Mouse (Mus musculus) gastrocnemius, postnatal 4 days (tissue): ENCODE data around the gene Scamp5. TPM values are rescaled to one million over a fixed set of nuclear protein-coding genes. Genes with fewer than 3 reads are reported as not detected.

ENCODE experiments used
- DNase-seq, 2 experiments: peaks; one replicate each; pipeline ENCODE4 v3.0.0; 2021 to 2022; ENCODE audit warnings: low spot score in 2 of 2, mixed read lengths in 2 of 2
- long read RNA-seq, 2 experiments: library from polyadenylated mRNA; stranded (forward); transcript quantifications; one replicate each; pipeline ENCODE4 v2.0.0; 2021
- total RNA-seq, 2 experiments: library from RNA; stranded (reverse); gene quantifications; 2 replicates each; pipeline ENCODE4 v1.2.3; 2021

The Scamp5 gene
- 10 to 100 TPM; 13.3 to 14.5 TPM for total RNA-seq
- long read RNA-seq, experiment 1, partial matches to known transcripts = 0 of 27 reads
- long read RNA-seq, experiment 1, other reads (novel, unspliced or antisense) = 22 of 27 reads
- long read RNA-seq, experiment 2, partial matches to known transcripts = 0 of 21 reads
- long read RNA-seq, experiment 2, other reads (novel, unspliced or antisense) = 17 of 21 reads

DNA sequence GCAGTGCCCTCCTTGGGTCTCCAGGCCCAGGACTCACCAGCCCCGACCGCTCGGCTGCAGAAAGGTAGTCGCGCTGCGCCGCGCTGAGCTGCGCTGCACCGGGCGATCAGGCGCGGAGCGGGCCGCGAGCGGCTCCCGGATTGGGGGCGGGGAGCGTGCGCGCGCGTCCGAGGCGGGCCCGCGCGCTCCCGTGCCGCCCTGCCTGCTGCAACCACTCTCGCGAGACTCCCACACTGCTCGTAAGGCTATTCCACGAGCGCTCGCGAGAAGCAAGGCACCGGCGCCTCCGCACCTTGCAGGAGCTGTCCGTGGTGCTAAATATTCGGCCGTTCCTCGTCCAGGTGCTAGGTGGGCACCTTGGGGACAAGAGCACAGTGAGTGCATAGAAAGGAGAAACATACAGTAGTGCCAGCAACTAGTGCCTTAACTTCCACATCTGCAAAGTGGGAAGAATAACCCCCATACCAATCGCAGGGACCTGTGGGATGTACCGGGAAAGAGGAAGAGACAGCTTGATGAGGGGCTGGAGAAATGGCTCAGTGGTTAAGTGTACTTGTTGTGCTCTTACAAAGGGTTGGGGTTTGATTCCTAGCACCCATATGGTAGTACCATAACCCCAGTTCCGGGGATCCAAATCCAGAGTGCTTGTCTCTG, at the start of gene Scamp5:
Gene Scamp5 (minus strand): TSS at position 165 of the 654 bp plus-strand sequence.
- peak; percentile 74 to 87 for DNase-seq

DNA sequence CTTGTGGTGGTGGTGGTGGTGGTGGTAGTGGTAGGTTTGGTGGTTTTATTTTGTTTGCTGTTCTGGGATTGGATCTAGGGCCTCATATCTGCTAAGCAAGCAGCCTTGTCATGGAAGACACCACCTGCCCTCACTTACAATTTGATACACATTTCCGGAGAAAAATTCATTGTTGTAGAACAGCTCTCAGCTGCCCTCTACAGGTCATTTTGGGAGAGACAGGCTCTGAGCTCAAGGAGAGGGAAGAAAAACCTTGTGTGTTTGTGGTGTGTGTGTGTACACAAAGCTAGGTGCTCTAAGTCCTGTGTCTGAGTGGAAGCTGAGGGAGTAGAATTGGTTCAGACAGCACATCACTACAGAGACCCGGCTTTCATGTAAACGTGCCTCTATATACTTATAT, 49.3 kb upstream of the Scamp5 start:
- peak in 1 of 2 experiments; percentile 51 for DNase-seq

DNA sequence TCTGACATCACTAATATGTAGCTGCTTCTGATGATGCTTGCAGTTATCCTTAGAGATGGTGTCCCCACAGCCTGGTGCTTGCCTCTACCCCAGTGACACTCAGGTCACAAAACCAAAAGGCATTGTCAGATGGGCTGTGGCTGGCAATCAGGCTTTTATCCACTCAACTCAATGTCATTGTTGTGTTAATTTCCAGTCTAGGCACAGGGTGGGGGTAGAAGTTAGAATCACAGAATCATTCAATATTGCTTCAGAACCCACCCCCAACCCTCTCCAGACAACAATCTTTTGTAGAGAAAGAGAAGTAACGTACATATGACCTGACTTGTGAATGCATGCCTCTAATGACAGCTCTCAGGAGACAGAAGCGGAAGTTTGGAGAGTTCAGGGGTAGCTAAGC, 42.7 kb upstream of the Scamp5 start:
- DNase-seq = no peak

DNA sequence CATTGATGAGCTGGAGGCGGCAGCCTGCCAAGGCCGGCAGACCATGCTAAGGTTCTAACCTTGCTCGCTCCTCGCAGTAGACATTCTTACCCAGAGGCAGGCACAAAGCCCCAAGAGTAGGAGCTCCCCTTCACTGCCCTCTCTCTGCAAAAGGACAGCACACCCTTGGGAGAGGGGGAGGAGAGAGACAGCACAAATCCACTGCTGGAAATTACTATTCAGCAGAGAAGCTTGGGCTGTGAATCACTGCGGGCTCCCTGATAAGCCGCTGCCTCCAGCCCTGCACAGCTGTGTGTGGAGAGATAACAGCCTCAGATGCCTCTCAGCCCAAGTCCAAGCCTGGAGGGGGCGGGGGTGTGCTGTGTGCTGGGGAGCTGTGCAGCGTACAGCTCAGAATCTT, 37.8 kb upstream of the Scamp5 start:
- DNase-seq = peak in 1 of 2 experiments; percentile 30

DNA sequence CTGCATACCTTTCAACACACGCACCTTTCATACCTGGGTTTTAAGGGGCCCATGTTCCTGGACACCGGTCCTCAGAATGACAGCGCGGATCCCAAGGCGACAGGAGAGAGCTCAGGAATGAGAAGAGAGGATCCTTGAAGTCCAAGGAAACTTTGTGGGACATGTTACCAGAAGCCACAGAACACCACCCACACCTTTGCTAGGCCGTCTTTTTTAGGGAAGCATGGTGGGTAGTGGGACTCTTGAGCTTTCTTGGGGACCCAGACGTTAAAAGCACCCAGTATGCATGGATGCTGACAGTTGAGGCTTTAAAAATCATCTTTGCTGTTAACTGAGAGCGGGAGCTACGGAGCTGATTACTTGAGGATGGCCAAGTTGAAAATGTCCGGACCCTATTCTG, 37.0 kb upstream of the Scamp5 start:
- no peak for DNase-seq

DNA sequence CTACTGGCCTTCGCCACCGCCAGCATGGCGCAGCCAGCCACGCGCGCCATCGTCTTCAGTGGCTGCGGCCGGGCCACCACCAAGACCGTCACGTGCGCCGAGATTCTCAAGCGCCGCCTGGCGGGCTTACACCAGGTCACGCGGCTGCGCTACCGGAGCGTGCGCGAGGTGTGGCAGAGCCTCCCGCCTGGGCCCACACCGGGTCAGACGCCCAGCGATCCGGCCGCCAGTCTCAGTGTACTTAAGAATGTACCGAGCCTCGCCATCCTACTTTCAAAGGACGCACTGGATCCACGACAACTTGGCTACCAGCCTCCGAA, 36.5 kb upstream of the Scamp5 start:
- peak; percentile 27 to 38 for DNase-seq

DNA sequence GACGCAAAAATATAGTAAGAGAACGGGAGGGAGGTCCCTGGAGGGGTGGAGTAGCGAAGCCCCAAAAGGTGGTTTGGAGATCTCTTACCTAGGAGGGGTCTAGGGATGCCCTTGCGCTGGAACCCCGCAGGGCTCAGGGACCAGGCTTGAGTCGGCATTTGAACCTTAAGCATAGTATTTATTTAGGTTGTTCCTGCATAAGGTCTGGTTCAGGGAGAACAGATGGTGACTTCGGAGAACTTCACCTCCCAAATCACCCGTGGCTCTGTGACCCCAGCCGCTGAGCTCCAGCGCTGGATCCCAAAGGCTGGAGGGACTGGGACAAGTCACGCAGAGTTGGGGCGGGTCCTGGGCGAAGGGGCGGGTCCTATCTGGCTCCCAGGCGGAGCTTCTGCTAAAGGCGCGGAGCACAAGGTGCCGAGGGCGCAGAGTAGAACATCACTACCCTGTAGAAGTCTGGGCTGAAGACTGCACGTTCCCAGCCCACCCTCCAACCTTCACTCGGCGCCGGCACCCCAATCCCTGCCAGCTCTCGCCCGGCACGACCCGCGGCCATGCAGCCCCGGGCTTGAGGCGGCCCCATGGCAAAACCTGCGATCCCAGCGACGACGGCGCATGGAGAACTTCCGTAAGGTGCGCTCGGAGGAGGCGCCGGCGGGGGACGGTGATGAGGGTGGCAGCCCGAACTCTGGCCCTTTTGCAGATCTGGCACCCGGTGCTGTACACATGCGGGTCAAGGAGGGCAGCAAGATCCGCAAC, 35.9 kb upstream of the Scamp5 start, which contains the start of gene Rpp25:
Gene Rpp25 (plus strand): TSS at position 405 of the 759 bp plus-strand sequence.
- peak in 1 of 2 experiments; percentile 34 for DNase-seq

DNA sequence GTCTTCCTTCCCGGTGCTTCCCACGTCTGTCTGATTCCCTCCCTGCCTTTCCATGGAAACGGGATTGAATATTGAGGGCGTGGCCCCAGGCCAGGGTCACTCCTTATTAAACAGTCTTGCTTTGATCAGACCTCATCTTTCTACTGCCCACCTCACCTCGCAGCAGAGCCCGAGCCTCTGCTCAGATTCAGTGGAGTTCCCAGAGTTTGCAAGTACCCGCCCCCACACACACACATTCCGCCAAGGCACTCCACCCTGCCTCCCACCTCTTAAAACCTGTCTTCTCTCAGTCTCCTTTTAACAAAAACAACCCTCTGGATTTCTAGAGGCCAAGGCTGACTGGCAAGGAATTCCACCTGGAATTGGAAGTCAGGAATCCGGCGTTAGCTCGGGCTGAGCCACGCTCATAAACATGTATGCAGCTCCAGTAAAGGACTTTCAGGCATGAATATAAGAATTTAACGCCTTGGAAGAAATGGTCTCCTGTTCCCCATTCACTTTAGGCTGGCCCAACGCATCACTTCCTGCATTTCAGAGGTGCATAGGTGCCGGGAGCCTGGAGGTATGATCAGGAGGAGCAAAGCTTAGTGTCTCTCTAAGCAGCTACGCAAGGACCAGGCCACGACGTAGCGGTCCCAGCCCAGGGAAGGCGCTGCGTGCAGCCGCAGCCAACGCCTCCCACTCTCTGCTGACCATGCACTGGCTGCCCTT, 35.2 kb upstream of the Scamp5 start:
- DNase-seq = peak in 1 of 2 experiments; percentile 17

DNA sequence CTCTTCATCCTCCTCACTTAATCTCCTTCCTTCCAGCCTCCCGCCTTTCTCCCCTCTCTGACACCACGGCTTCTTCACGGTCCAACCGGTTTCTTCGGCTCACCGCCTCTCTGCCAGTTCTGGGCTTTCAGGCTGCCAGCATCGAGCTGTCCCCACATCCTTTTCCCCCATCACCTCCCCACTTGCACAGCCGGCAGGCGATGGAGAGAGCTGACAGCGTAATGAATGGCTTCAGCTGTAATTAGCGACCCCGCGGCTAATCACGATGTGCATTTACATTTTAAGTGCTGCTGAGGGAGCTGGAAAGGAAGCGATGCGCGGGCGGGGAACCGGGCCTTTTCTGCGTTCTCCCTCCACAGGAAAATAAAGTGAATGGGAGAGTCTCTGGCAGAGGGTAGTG, 34.0 kb upstream of the Scamp5 start:
- no peak for DNase-seq

DNA sequence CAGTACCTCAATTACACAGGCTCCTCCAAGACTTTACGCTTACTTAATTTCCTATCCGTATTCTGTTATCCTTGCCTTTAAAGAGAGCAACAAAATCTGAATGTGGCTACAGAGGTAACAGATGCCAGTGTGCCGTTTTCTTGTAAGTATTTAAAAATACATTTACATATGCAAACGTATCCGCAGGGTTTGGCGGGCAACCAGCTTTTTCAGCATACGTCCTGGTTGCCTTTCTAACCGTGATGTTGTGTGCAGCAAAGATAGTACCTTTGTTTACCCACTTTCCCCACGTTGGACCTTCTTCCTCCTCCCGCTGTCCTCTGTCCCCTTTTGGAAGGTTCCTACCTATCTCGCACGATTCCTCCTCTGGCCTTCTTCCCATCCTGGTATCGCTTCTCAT, 33.6 kb upstream of the Scamp5 start:
- no peak for DNase-seq

DNA sequence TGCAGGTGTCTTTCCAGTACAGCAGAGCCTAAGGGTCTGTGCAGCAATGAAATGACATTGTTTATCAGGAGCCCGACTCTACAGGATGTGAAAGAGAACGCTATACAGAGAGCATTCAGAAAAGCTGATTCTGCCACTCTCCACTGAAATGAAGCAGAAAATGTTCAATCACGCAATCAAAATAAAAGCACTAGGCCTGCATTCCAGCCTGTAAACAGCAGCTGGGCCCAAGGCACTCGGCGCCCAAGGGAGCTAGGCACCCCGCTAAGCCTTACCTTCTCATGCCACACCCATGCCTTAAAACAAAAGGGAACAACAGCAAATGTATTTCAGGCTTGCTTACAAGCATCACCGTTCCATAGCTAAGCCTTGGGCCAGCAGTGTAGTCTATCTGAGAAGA, 30.7 kb upstream of the Scamp5 start:
- DNase-seq = no peak

DNA sequence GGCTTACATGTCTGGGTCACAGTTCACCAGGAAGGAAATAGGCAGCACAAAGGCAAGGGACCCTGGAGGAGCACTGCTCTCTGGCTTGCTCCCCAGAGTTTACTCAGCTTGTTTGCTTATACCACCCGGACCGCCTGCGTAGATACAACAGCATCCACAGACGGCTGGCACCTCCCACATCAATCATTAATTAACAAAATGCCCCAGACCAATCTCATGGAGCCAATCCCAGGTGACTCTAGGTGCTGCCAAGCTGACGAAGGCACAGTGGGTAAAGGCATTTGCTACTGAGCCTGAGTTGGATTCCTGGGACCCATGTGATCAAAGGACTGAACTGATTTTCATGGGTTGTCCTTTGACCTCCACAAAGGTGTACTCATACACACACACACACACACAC, 29.4 kb upstream of the Scamp5 start:
- DNase-seq = no peak

DNA sequence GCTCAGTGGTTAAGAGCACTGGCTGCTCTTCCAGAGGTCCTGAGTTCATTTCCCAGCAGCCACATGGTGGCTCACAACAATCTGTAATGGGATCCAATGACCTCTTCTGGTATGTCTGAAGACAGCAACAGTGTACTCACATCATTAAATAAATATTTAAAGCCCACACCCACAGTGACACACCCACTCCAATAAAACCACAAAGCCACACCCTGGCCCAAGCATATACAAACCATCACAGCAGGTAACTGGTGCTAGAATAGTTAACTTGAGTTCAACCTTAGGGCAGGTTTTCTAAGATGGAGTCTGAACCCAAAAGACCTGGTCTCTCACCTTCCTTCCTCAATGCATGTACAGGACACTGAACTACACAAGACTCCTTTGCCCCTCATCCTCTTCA, 27.1 kb upstream of the Scamp5 start:
- no peak for DNase-seq

DNA sequence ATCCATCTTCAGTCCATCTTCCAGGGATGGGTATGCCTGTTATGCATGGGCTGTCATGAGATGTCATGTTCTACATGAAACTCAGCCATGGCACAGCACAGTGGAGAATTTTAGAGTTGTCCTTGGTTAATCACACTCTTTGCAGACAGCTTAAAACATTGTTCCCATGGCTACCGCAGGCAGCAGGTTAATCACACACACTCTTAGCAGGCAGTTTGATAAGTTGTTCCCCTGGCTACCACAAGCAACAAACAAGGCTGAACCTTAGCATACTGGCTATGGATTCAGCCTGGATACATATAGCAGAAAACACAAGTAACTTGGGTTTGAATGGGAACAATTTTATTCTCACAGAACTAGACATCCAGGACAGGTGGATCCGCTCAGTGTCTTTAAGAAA, 25.7 kb upstream of the Scamp5 start:
- no peak for DNase-seq

DNA sequence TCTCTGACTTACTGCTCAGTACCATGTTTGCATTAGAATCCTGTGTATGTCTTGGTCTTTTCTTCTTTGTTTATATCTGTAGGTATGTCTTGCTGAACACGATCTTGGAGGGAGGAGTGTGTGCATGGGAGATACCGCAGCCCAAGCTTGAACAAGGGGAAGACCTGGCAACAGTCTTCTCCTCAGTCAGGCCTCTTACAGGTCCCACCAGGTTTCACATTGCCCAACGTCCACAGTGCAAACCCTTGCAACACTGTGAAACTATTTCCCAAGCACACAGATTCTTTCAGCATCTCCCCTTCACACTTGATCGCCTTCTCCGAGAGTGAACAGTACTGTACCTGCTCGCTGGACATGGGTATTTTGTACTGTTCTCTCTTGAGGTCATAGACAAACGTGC, 19.9 kb upstream of the Scamp5 start:
- DNase-seq = no peak

DNA sequence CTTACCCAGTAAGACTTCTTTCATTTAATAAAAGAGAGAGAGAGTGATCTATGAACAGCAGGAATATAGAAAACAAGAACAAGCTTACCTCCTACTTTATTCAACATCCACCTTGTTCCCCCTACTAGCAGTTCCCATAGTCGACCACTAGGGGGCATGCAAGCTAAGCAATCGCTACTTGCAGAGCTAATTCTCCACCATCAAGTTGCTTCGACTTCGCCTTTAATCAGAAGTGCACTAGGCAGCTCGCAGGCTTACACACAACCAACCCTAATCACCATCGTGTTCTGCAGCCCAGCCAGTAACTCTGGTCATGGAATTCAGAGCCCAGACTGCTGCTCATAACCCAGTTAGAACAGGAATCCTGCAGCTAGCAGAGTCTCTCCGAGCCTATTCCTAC, 17.9 kb upstream of the Scamp5 start:
- DNase-seq = peak; percentile 63 to 78

DNA sequence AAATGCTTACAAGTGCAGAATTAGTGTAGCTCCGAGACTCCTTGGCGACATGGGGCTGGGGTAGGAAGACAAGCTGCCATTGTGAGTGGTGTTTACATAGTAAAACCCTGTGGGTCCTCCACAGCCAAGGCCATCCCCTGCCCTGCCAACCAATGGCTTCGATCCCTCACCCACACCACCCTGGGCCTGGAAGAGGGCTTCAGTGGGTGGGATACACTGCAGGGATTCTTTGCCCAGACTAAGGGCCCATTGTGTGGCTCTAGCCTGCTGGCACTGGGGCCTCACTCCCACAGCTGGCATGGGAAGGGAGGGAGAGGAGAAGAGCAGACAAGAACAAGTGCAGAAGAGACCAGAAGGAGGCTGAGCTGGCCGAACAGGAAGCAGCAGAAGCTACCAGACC, 1.1 kb upstream of the Scamp5 start:
- no peak for DNase-seq

DNA sequence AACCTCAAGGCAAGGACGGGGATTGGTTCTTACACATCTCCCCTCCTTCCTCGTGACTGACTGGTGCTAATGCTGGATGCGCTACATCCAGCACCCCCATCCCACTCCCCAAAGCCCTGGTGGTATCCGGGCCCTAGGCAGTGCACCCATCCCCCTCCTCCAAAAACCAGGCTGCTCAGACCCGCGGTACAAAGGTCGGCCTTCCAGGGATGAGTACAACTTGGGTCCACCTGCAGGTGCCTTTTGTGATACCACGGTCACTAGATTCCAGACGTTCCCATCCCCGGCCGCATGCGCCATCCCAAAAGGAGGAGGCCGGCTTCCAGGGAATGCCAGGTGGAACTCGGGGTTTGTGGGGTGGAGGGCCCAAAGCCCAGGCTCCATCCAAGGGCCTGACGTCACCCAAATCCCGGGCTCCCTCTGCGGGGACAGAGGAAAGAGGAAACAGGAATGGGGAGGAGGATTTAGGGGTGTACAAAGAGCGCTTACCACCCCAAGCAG, 539 bp downstream of the Scamp5 start:
- DNase-seq = peak in 1 of 2 experiments; percentile 18

DNA sequence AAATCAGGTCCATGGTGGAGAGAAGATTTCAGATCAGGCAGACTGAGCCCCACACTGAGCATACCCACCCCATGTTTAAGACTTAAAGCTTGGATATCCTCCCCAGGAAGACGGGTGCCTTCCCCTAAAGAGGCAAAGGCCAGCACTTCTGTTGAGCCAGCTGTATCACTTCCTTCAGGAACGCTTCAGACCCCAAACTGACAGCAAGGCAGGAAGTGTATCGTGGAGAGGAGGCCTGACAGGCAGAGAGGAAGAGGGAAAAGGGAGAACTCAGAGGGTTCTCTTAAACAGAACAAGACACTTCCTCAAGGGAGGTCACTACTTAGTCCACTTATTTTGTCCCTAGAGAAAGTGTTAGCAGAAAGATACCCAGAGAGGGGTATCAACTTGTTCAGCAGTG, 1.8 kb downstream of the Scamp5 start:
- DNase-seq = no peak

DNA sequence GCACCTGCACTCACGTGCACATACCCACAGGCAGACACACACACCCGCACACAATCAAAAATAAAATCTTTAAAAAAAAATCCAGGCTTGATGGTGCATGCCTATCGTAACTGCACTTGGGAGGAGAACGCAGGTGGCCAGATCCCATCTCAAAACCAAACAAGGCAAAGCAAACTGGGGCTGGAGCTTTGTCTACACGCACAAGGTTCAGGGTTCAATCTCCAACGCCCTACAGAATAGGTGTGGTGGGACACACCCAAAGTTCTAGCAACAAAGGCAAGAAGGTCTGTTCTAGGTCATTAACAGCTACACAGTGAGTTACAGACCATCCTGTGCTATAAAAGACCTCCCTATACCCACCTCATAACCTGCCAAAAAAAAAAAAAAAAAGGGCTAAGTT, 5.0 kb downstream of the Scamp5 start:
- DNase-seq = no peak

DNA sequence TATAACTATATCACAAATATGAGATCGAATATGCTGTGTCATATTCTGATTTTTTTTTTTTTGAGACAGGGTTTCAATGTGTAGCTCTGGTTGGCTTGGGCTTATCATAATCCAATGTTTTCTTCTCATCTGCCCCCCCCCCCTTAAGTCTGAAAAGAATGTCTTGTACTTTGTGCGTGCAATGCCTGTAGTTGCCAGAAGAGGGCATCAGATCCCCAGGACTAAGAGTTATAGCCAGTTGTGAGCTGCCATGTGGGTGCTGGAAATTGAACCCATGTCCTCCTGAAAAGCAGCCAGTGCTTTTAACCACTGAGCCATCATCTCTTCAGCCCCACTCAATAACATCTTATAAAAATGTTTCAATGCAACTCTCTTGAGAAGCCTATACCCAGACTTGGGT, 8.2 kb downstream of the Scamp5 start:
- no peak for DNase-seq

DNA sequence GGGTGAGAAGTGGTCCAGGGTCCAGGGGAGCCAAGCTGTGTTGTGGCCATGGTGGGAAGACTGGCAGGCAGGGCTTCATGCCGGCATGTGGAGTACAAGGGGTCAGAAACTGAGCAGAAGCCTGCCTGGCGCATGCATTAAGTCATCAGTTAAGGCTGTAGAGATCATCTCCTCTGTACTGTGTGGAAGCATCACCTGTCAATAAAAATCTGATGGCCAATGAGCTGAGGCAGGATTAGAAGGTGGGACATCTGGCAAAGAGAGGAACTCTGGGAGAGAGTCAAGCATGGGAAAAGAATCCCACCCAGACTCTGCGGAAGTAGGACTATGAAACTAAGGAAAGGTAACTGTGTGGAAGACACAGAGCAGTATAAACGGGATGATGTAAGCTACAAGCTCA, 14.3 kb downstream of the Scamp5 start:
- no peak for DNase-seq
